Mouse (Mus musculus) limb, embryonic 10.5 days (tissue): ENCODE data around the gene Lurap1l. TPM values are rescaled to one million over a fixed set of nuclear protein-coding genes. Genes with fewer than 3 reads are reported as not detected.
A peak's percentile ranks its signal among the peaks of the same experiment; 100 is the strongest.

Experiments used
- DNase-seq: peaks from one replicate; pipeline ENCODE4 v3.0.0-alpha.2; 2017; ENCODE audit warnings: low spot score
- H3K27ac ChIP-seq: fragments of 300-500 bp; sonication (generic); 2 replicates; pipeline ENCODE4 v1.5.1; 2016; ENCODE audit warnings: mild to moderate bottlenecking
- H3K27me3 ChIP-seq: fragments of 300-500 bp; sonication (generic); 2 replicates; pipeline ENCODE4 v1.6.1; 2016; ENCODE audit warnings: low read depth, mild to moderate bottlenecking; ENCODE audit not compliant: poor library complexity, severe bottlenecking
- H3K36me3 ChIP-seq: fragments of 300-500 bp; sonication (generic); 2 replicates; pipeline ENCODE4 v1.6.1; 2016; ENCODE audit warnings: mild to moderate bottlenecking, moderate library complexity
- H3K4me1 ChIP-seq: fragments of 300-500 bp; sonication (generic); 2 replicates; pipeline ENCODE4 v1.6.1; 2016
- H3K4me3 ChIP-seq: fragments of 300-500 bp; sonication (generic); 2 replicates; pipeline ENCODE4 v1.5.1; 2016; ENCODE audit warnings: mild to moderate bottlenecking, moderate library complexity
- H3K9me3 ChIP-seq: fragments of 300-500 bp; sonication (generic); replicated peaks from 2 replicates; pipeline ENCODE4 v1.6.1; 2016; ENCODE audit warnings: mild to moderate bottlenecking
- WGBS: fragments of 180-500 bp; shearing (Covaris S2); methylation state at CpG from one replicate; pipeline ENCODE4 v1.1.7; 2016; 5-methylcytosine and 5-hydroxymethylcytosine counted together
- polyA plus RNA-seq: library from polyadenylated mRNA; unstranded; fragments of >200 nt; fragmentation: Nextera tagmentation; extraction: Ambion mirVana; gene quantifications from 2 replicates; pipeline ENCODE4 v1.2.1, GENCODE M21; 2016

Lurap1l gene
- 1.4 and 1.5 TPM in 2 replicates for polyA plus RNA-seq

DNA sequence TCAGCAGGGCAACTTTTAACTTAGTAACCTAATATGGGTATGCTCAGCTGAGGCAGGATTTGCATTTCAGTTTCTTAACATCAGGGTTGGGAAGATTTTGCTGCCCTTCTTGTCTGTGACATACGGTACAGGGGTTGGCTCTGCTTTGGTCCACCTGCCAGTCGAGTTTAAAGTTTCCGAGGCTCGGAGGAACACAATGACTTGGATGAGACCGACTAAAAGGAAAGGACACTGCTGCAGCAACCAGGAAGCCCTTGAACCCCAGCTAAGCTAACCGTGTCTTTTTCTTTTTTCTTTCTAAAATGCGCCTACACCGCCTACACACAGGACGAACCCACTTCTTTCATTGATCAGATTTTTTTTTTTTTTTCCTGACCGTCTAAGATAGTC, at the start of gene Lurap1l:
TSS of gene Lurap1l (plus strand) at position 166 of the 390 bp plus-strand sequence.
- Histone ChIP-seq H3K36me3 (no peaks in the 10 kb centered on the region), H3K27ac (peak within 1 kb of the TSS; percentile 65), H3K27me3 (no peaks in the 10 kb centered on the region), H3K9me3 (no peaks in the 10 kb centered on the region), H3K4me3 (peak within 1 kb of the TSS; percentile 75), H3K4me1 (peaks cover 12% of the 10 kb centered on the region; the same call in 1 of the 2 replicates)
- DNase-seq, result peak; percentile 45
- 1% methylated on average over 10 of the region's 10 CpGs for WGBS

DNA sequence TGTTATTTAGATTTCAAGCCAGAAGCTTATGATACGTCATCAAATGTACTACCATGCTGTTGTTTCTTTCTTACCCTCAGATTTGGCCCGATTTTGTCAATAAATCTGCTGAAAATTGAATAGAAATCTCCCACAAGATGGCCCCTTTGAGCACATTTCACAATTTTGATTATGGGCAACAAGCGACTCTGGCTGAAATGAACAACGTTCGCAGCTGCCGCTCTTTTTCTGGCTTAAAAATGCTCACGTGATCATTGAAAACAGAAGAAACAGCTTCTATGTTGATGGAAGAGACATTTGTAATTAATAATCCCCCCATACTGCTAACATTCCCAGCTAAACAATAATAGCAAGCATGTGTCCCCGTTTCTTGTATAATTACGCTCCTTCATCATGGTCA, 47.5 kb upstream of the Lurap1l start:
- 84% methylated on average over 9 of the region's 9 CpGs for WGBS
- Histone ChIP-seq H3K4me1 (peaks cover 5% of the 10 kb centered on the region; the same call in 1 of the 2 replicates), H3K27me3 (0 out of 2 replicates have a peak, but pooled peaks cover 4% of the 10 kb centered on the region), H3K27ac (no peak overlapping the region), H3K36me3 (no peaks in the 10 kb centered on the region), H3K9me3 (no peaks in the 10 kb centered on the region), H3K4me3 (no peak overlapping the region)
- no peak for DNase-seq

DNA sequence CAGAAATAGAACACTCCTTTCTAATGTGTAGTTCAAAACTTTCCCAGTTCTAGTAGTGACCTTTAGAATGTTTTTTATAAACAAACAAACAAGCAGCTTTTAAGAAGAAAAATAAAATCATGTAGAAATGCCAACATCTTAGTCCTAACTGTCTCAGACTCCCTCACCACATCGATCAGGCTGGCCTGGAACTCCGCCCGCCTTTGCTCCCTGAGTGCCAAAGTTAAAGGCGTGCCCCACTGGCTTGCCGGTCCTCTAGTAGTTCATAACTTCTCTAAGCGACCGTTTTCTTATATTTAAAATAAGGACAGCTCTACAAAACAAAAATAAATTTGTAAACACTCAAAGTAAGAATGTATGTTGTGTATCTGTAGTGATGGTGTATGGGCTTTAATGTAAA, 46.5 kb upstream of the Lurap1l start:
- H3K36me3 ChIP-seq, result no peaks in the 10 kb centered on the region
- WGBS, result 58% methylated on average over 7 of the region's 7 CpGs
- H3K27me3 ChIP-seq, result 0 out of 2 replicates have a peak, but pooled peaks cover 4% of the 10 kb centered on the region
- no peak for DNase-seq
- H3K4me3 ChIP-seq, result no peak overlapping the region
- H3K9me3 ChIP-seq, result no peaks in the 10 kb centered on the region
- peaks cover 5% of the 10 kb centered on the region; the same call in 1 of the 2 replicates for H3K4me1 ChIP-seq
- no peak overlapping the region for H3K27ac ChIP-seq

DNA sequence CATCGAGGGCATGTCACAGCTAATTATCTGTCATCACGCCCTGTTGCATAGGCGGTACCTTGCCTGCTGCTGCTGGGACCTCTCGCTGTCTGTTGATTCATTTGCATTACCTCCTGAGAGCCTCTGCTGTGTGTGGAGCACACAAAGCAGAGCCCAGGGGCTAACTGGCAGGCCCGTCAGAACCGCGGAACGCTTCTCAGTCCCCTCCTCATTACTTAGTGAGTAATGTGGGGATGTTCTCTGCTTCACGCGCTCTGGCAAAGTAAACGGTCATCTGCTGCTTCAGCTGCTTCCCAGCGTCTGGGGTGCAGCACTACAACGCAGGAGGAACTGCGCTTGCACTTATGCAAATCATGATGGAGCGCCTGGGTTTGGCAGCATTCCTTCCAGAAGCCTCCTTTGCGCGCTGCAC, 45.9 kb upstream of the Lurap1l start:
- H3K9me3 ChIP-seq, result no peaks in the 10 kb centered on the region
- peak overlapping the region; percentile 48 for H3K4me3 ChIP-seq
- H3K27ac ChIP-seq, result no peak overlapping the region
- under 1% methylated on average over 17 of the region's 17 CpGs for WGBS
- no peaks in the 10 kb centered on the region for H3K36me3 ChIP-seq
- H3K4me1 ChIP-seq, result peaks cover 5% of the 10 kb centered on the region; the same call in 1 of the 2 replicates
- 0 out of 2 replicates have a peak, but pooled peaks cover 4% of the 10 kb centered on the region for H3K27me3 ChIP-seq
- peak; percentile 43 for DNase-seq

DNA sequence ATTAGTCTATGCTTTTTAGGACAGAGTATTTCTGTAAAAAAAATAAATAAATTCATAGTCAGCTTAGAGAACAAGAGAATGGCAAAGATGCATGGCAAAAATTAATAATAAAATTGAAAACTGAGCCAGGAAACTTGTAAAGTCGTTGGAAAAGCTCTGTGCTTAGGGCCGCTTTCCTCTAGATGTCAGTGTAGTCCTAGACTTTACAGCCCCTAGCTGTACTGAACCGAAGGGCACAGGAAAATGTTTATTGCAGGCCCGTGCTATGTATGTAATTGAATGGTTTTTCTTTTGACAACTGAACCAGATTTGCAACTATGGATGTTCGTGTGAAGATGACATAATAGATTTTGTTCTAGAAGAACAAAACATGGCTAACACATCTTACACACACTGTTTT, 44.4 kb upstream of the Lurap1l start:
- H3K4me3 ChIP-seq, result no peak overlapping the region
- H3K27ac ChIP-seq, result no peak overlapping the region
- WGBS, result 29% methylated on average over 5 of the region's 5 CpGs
- H3K36me3 ChIP-seq, result no peaks in the 10 kb centered on the region
- no peaks in the 10 kb centered on the region for H3K9me3 ChIP-seq
- no peak for DNase-seq
- H3K4me1 ChIP-seq, result peaks cover 5% of the 10 kb centered on the region; the same call in 1 of the 2 replicates
- H3K27me3 ChIP-seq, result 0 out of 2 replicates have a peak, but pooled peaks cover 4% of the 10 kb centered on the region

DNA sequence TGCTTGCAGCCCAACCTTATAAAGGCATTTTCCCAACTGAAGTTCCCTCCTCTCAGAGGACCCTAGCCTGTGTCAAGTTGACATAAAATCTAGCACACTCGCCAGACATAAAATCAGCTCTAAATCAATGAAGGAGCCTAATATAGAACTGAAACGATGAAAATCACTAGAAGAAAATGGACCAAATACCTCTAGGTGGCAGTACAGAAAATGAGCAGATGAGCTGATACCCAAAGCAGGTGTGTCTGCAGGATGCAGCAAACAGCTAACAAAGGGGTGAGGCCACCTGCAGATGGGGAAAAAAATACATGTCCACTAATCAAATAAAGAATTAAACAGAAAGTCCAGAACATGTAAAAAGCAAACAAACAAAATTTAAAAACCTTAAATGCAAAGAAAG, 40.8 kb upstream of the Lurap1l start:
- WGBS, result 66% methylated on average over 2 of the region's 2 CpGs
- H3K9me3 ChIP-seq, result no peaks in the 10 kb centered on the region
- no peak overlapping the region for H3K4me3 ChIP-seq
- no peaks in the 10 kb centered on the region for H3K36me3 ChIP-seq
- H3K4me1 ChIP-seq, result peaks cover 2% of the 10 kb centered on the region; the same call in 1 of the 2 replicates
- DNase-seq, result no peak
- no peak overlapping the region for H3K27ac ChIP-seq
- H3K27me3 ChIP-seq, result 0 out of 2 replicates have a peak, but pooled peaks cover 3% of the 10 kb centered on the region

DNA sequence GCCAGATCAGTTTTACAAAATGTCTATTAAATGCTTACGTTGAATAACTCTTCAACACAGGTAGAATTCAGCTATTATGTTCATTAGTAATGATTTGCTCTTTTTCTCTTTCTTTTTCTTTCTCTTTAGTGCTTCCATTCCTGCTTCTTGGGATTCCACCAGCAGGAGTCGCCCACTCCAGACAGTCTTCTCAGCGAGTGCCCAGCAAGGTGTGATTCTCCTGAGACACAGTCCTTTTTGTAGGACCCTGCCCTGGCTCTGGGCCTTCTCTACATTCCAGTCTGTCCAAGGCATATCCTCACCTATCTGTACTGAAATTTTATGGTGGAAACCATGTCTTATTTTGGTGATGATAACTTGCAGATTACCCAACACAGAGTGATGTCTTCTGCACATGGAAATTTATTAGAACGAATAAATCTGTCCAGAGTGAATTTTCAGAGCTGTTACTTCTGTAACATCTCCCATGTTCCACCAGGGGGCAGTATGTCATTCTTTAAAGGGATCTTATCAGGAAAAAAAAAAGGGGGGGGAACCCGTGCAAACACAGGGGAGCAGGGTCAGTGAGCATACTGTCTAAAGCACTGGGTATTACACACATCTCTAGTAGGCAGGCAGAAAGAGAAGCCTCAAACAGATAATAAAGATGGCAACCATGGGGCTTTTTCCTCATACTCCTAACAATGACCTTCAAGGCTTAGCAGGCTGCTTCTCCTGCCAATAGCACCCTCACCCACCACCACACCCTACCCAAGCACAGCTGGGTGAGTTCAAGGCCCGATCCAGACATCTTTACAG, 37.4 kb upstream of the Lurap1l start:
- DNase-seq, result no peak
- H3K27ac ChIP-seq, result no peak overlapping the region
- H3K4me3 ChIP-seq, result no peak overlapping the region
- 43% methylated on average over 6 of the region's 6 CpGs for WGBS
- H3K4me1 ChIP-seq, result no peaks in the 10 kb centered on the region
- H3K27me3 ChIP-seq, result no peaks in the 10 kb centered on the region
- no peaks in the 10 kb centered on the region for H3K36me3 ChIP-seq
- no peaks in the 10 kb centered on the region for H3K9me3 ChIP-seq

DNA sequence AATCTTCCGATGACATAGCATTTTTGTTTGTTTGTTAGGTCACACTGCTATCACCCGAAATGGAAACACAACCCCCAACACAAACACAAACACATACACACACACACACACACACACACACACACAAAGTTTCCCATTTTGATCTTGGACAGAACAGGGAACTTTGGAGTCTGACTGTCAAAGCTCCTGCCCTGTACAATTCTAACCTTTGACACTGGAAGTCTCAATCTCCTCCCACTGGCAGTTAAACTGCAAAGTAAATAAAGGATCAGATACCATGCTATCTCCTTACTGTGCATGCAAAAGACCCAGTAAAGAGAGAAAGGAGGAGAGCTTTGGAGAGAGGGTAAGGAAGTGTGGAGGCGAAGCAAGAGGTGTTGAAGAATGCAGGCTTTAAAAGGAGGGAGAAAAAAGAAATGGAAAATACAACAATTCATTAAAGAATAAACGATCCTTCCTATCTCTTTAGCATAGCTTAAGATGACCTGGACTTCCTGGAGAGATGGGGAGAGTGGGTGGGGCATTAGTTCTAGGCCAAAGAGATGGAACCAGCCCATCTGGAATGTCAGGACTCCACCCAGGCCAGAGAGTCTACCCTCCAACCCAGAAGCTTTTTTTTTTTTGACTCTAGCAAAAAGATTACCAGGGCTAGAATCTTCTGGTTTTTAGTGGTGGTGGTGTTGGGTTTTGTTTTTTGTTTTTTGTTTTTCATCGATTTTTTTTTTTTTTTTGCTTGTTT, 36.2 kb upstream of the Lurap1l start:
- Histone ChIP-seq H3K4me1 (no peaks in the 10 kb centered on the region), H3K4me3 (no peak overlapping the region), H3K27ac (no peak overlapping the region), H3K36me3 (no peaks in the 10 kb centered on the region), H3K9me3 (no peaks in the 10 kb centered on the region), H3K27me3 (no peaks in the 10 kb centered on the region)
- no peak for DNase-seq
- WGBS, result 55% methylated on average over 5 of the region's 5 CpGs

DNA sequence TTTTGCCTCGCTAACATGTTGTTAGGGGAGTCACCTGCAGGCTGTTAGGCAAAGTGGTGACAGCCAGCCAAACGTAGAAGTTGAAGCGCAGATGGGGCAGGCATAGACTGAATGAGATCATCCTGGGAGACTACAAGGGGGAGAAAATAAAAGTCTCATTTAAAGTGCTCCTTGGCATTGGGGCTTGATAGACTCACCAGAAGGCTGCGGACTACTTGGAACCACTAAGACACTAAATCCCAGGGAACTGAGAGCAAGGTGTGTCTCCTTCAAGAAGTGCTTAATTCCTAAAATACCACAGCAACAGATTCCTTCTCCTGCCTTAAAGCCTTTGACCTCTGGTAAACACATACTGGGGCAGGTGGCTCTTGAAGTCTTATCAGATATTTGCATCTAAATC, 35.4 kb upstream of the Lurap1l start:
- no peak for DNase-seq
- Histone ChIP-seq H3K27me3 (no peaks in the 10 kb centered on the region), H3K4me3 (no peak overlapping the region), H3K27ac (no peak overlapping the region), H3K9me3 (no peaks in the 10 kb centered on the region), H3K36me3 (no peaks in the 10 kb centered on the region), H3K4me1 (no peaks in the 10 kb centered on the region)
- WGBS, result 51% methylated on average over 4 of the region's 4 CpGs

DNA sequence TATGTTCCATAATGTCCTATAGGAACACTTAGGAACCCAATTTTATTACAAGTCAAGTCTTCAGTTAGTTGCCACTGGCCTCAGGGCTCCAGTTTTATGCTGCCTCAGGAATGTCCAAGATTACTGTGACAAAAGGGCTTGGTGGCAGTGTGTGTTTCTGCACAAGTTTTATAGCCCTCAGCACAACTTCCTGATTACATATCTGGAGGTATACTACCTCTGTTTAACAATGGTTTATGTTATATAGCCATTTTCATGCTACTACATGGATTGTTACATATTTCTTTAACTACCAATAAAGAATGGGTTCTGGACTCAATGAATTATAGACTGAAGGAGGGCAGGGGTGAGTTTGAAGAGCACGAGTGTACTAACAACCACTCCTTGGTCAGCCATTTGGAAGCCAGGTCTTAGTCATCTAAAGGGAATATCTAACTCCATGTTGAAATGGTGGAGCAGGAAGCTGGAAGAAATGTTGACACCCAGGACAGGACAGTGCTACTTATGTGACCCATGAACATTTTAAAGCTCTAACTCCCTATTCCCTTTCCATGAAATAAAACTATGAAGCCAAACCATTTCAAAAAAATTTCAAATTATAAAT, 28.3 kb upstream of the Lurap1l start:
- Histone ChIP-seq H3K9me3 (no peaks in the 10 kb centered on the region), H3K4me1 (no peaks in the 10 kb centered on the region), H3K27me3 (no peaks in the 10 kb centered on the region), H3K4me3 (no peak overlapping the region), H3K36me3 (no peaks in the 10 kb centered on the region), H3K27ac (no peak overlapping the region)
- 83% methylated on average over 1 of the region's 1 CpGs for WGBS
- no peak for DNase-seq

DNA sequence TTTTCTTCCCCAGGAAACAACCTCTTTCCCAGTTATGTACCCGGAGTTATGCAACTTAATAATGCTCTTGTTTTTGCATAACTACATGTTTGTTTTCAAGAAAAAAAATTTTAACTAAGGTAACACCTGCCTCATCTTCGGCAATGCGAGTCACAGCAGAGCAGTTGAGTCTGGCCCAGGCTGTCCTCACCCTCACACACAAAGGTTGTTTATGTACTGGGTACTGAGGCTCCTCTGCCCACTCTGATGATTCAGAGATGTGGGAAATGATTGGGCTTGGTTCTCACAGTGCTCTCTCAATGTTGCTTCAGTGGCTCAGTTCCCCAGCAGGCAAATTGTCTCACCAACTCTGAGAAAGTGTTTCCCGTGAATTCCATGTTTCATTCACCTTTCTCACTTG, 23.8 kb upstream of the Lurap1l start:
- H3K4me1 ChIP-seq, result no peaks in the 10 kb centered on the region
- H3K27me3 ChIP-seq, result no peaks in the 10 kb centered on the region
- DNase-seq, result no peak
- H3K4me3 ChIP-seq, result no peak overlapping the region
- H3K36me3 ChIP-seq, result no peaks in the 10 kb centered on the region
- WGBS, result 85% methylated on average over 4 of the region's 4 CpGs
- no peak overlapping the region for H3K27ac ChIP-seq
- no peaks in the 10 kb centered on the region for H3K9me3 ChIP-seq

DNA sequence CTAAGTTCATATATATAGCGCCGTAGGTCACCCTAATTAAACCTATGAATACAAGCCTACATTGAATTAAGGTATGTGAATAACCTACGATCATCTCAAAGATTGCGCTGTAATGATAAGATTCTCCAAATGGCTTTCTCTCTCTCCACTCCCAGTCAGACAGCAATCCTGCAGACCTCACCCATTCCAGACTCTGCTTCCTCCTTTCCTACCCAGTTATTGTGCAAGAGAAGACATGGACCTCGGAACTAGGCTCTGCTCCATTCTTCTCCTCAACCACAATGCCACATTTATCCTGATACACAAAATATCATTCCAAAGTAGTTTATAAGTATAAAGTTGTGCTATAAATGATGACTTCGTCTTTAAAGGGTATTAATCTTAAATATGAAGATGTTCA, 19.4 kb upstream of the Lurap1l start:
- 93% methylated on average over 6 of the region's 6 CpGs for WGBS
- Histone ChIP-seq H3K36me3 (no peaks in the 10 kb centered on the region), H3K4me1 (no peaks in the 10 kb centered on the region), H3K27ac (no peak overlapping the region), H3K27me3 (no peaks in the 10 kb centered on the region), H3K4me3 (no peak overlapping the region), H3K9me3 (no peaks in the 10 kb centered on the region)
- DNase-seq, result no peak
